Mouse (Mus musculus) urinary bladder, postnatal 36 days (tissue): ENCODE measurements around the gene Ndufb10.
"Not testable (repeated sequence)": the region's sequence is repeated elsewhere in the genome, so short reads cannot be mapped to it uniquely, and the experiment has no call there.

Experiments
- DNase-seq, 2 experiments: peaks; one replicate each; pipeline ENCODE4 v3.0.0; 2022; ENCODE audit warnings: low spot score in 2 of 2, mixed read lengths in 1 of 2

The Ndufb10 gene

GRCm38 (mm10) chr17:24734513-24734912 is 10.2 kb upstream of the Ndufb10 start:
- no peak for DNase-seq

GRCm38 (mm10) chr17:24733434-24734050 is 9.3 kb upstream of the Ndufb10 start:
- no peak for DNase-seq

DNA sequence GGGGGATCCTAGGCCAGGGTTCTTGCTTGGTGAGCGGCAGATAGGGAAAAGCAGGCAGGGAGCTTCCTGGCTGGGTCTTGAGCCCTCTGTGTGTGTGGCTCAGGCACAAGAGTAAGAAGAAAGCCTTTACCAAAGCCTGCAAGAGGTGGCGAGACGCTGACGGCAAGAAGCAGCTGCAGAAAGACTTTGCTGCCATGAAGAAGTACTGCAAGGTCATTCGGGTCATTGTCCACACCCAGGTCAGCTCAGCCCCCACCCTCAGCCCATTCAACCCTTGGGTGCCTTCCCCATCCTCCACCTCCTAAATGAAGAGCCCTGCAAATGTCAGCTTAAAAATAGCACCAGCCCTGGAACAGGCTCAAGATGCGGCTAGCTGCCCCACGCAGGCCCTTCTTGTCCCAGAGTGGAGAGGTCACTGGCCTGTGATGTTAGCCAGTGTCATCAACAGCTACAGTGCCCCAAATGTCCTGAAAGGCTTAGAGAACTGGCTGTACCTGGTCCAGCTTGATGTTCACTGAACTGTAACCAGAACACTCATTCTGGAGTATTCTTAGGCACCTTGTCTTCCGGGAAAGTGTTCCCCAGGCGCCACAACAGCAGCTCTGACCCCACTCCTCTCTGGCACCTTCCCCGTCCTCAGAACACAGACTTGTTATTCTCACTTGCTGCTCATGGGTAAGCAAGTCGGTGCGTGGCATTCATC is 8.1 kb upstream of the Ndufb10 start:
- no peak for DNase-seq

- no peak for DNase-seq
These were observed 6.5 kb upstream of the Ndufb10 start for GRCm38 (mm10) chr17:24730787-24731186.

DNA sequence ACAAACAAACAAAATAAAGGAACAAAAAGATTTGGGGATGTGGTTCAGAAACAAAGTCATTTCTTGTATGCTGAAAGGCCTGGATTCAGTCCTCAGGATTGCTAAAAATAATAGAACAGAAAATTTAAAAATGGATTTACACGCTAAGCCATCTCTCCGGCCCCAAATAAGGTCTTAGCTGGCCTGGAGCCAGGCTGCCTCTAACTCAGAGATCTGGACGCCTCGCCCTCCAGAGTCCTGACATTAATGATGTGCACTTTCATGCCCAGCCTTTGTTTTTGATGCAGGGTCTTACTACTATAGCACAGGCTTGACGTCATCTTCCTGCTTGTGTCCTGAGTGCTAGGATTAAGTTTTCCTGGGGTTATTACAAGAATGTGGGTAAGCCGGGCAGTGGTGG is 4.8 kb upstream of the Ndufb10 start:
- DNase-seq: no peak

DNA sequence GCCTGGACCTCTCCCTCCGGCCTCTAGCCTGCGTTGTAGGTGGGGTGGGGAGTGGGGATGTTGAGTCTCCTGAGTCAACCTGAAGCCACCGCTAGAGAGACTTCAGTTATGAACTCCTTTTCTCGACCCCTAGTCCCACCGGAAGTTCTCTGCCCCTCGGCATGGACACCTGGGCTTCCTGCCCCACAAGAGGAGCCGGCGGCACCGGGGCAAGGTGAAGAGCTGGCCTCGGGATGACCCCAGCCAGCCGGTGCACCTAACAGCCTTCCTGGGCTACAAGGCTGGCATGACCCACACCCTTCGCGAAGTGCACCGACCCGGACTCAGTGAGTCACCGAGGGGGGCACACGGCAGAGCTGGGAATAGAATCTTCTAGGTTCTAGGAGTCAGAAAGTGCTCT is 3.9 kb upstream of the Ndufb10 start:
- no peak for DNase-seq

DNA sequence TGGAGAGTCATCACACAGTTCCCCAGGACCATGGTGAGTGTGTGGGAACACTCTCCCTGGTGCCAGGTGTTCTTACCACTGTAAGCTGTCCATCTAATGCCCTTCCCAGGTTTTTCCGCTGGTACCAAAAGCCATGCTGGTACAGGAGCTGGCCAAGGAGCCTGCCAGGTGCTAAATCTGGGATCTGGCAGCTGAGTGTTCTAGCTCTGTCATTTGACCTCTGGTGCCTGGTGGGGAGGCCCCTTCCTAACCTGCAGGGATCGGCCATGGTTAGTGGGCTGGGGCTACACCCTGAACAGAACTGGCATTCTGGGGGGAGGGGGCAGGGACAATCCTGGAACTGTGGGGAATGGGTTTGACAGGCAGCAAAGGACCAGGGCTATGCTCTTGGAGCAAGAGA is 3.3 kb upstream of the Ndufb10 start, which contains the start of gene Rpl3l:
Rpl3l (plus strand) TSS at position 203 of the 400 bp plus-strand sequence.
- DNase-seq: no peak

- DNase-seq: no peak
These were observed 1.5 kb upstream of the Ndufb10 start for GRCm38 (mm10) chr17:24725637-24726390.

GRCm38 (mm10) chr17:24723881-24724180 is 447 bp downstream of the Ndufb10 start:
- no peak for DNase-seq

DNA sequence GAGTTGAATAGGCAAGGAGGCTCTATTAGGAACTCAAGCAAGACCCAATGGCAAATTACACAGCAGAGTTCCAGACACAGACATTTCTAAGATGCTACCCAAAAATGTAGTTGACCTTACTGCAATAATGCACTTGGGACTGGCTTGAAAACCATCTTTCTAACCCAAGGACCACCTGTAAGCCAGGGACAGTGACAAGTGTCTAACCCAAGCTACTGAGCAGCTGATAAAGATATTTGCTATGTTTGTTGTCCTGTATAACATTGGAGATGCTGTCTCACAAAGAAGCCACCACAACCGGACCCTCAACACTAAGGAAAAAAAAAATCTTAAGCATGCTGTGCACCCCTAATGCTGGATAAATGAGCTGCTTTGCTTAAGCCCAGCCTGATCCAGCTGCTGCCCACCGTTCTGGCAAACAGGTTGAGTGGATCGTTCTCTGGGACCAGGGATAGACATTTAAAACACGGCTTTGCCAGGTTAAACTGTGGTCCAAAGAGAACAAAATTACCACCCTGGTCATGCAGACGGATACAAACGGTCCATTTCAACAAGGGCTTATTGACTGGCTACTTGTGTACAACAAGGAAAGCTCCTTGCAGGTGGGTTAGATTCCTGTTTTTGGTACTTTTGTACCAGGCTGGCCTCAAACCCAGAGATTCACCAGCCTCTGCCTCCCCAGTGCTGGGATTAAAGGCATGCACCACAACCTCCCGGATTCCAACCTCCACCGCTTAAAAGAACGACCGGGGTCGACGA is 977 bp downstream of the Ndufb10 start:
- no peak for DNase-seq

- no peak for DNase-seq
These were observed 1.9 kb downstream of the Ndufb10 start for GRCm38 (mm10) chr17:24722220-24722924.

DNA sequence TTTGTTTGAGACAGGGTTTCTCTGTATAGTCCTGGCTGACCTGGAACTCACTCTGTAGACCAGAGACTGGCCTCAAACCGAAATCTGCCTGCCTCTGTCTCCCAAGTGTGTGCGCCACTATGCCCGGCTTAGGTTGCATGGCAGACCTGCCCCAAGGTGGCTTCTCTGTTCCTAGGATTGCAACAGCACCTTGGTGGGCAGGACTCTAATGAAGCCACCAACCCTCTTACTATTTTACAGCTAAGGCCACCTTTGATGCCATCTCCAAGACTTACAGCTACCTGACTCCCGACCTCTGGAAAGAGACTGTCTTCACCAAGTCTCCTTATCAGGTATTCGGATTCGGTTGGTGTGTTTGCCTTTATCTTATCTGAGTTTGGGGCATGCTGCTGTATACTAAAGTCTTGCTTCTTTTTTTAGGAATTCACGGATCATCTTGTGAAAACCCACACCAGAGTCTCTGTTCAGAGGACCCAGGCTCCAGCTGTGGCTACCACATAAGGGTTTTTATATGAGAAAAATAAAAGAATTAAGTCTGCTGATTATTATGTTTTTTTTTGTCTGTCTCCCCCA is 2.8 kb downstream of the Ndufb10 start:
- DNase-seq: not testable (repeated sequence)

- not testable (repeated sequence) for DNase-seq
These were observed 3.7 kb downstream of the Ndufb10 start for GRCm38 (mm10) chr17:24720616-24721015.

GRCm38 (mm10) chr17:24719494-24720222 is 4.6 kb downstream of the Ndufb10 start:
- peak; percentile 94 to 98 for DNase-seq

DNA sequence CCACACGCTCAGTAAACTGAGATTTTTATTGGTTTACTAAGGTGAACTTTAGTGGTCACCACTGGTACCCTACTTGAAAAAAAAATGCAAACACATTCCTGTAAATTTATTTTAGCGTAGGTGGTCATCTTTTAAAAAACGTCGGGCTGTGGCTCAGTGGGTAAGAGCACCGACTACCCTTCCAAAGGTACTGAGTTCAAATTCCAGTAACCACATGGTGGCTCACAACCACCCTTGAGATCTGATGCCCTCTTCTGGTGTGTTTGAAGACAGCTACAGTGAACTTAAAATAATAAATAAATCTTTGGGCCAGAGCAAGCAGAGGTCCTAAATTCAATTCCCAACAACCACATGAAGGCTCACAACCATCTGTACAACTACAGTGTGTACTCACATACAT is 5.3 kb downstream of the Ndufb10 start:
- not testable (repeated sequence) for DNase-seq

- DNase-seq: no peak
These were observed 6.3 kb downstream of the Ndufb10 start, which contains the start of the genes Rnf151 and Rps2 for GRCm38 (mm10) chr17:24717943-24718342. Gene Rnf151 (minus strand): TSS chr17:24718063. Gene Rps2 (plus strand): TSS chr17:24718116.

DNA sequence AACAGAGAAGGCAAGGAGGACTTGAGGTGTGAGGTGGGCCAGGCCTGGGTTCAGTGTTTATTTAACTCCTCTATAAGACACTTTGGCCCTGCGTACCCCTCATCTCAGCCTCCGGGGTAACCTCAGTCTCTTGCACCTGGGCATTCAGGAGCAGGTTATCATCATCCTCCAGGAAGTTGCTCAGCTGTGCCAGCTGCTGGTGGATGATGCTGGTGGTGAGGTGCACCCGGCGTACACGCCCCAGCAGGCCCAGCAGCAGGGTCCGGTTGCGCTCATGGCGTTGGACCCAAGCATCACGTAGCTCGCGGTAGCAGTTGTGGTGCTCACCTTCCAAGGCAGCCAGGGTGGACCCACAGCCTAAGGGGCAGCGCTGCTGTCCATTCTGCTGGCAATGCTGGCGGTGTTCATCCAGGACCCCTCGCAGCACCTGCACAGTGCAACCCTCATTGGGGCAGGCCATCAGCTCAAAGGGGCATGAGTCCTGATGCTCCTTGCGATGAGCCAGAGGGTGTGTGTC is 8.1 kb downstream of the Ndufb10 start:
- DNase-seq: no peak

DNA sequence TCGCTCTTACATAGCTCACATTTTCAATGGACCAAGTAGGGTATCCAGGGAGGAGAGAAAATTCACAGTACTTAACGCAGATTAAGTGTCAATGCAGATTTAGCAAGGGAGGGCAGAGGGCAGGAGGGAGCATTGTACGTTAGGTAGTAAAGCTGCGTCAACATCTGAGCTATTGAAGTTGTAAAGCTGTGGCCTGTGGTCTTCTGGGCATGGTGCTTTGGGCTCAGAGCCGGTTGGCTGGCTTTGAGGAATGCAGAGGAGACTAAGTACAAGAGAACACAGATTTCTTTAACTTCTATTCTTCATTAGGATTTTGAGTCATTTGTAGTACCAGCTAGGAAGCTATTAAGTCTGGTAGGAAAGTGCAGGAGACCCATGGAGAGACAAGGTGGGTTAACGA is 8.7 kb downstream of the Ndufb10 start:
- no peak for DNase-seq

- no peak for DNase-seq
These were observed 15.6 kb downstream of the Ndufb10 start for GRCm38 (mm10) chr17:24708646-24709045.

- DNase-seq: no peak
These were observed 16.4 kb downstream of the Ndufb10 start for GRCm38 (mm10) chr17:24707801-24708425.
